In genomic region chr2:59129023-59129422, GRCm38 (mm10) we compare ENCODE assay signal across 20 mouse cellular contexts.
"Had no signal": no experiment of that assay in that cellular context is flagged by ENCODE, and none has a peak within 500 bp of the region (broad histone marks: within the 10 kb centered on the region; RNA-seq: fewer than 3 reads in every experiment).

No protein-coding gene starts in this region.

- ATAC-seq: midbrain, embryonic 13.5 days; midbrain, embryonic 15.5 days had no signal

- H3K27me3 ChIP-seq: midbrain, embryonic 13.5 days; midbrain, embryonic 15.5 days; neural tube, embryonic 13.5 days; neural tube, embryonic 15.5 days; stomach, embryonic 15.5 days had no signal

- H3K4me3 ChIP-seq: midbrain, embryonic 13.5 days; midbrain, embryonic 15.5 days; myocyte; neural tube, embryonic 13.5 days; neural tube, embryonic 15.5 days; stomach, embryonic 15.5 days had no signal

- H3K27ac ChIP-seq: liver, embryonic 14.5 days; midbrain, embryonic 13.5 days; midbrain, embryonic 15.5 days; neural tube, embryonic 13.5 days; neural tube, embryonic 15.5 days; stomach, embryonic 15.5 days; stomach, postnatal 0 days had no signal

- H3K36me3 ChIP-seq: midbrain, embryonic 13.5 days; midbrain, embryonic 15.5 days; neural tube, embryonic 13.5 days; neural tube, embryonic 15.5 days; stomach, embryonic 15.5 days had no signal

- H3K4me1 ChIP-seq: midbrain, embryonic 13.5 days; midbrain, embryonic 15.5 days; neural tube, embryonic 13.5 days; neural tube, embryonic 15.5 days; stomach, embryonic 15.5 days had no signal

- DNase-seq: lung, adult 18-20 months; lung, embryonic 14.5 days; lung, postnatal 10 days; lung, postnatal 4 days; retina, postnatal 1 day; right cerebral cortex, adult 18-20 months; right cerebral cortex, postnatal 25 days; right cerebral cortex, postnatal 4 days; spleen, adult 18-20 months; thymus, adult 2 months; thymus, postnatal 25 days; thymus, postnatal 4 days had no signal
